In genomic region chr7:122018978-122019377, GRCm38 (mm10) we compare ENCODE assay signal across 1 mouse cellular context.
TF ChIP-seq lines count a peak whose summit lies in the region.

No protein-coding gene starts in this region.

TF ChIP-seq in MEL, 35 proteins besides CTCF, POLR2A, EP300 and RAD21 (continued from another document):
- TF ChIP-seq NELFE (IDR thresholded peaks at IDR 0.05; ENCODE audit: low read depth, low read length) (no peak), ELF1 (IDR thresholded peaks at IDR 0.05; ENCODE audit: low read depth, low read length) (no peak), ZKSCAN1 (IDR thresholded peaks at IDR 0.05; ENCODE audit: low read depth, low read length) (no peak)
